Mouse (Mus musculus) testis, adult 2 months (tissue): ENCODE results near the gene Tgfb1i1.

Experiments
- CTCF ChIP-seq: fragments of 200-500 bp; IDR thresholded peaks from 2 replicates; pipeline ENCODE4 v1.5.1; 2012; ENCODE audit warnings: low read depth, mild to moderate bottlenecking, inconsistent platforms, low read length, moderate library complexity; ENCODE audit not compliant: control insufficient read depth, insufficient read depth, insufficient replicate concordance
- POLR2A ChIP-seq: fragments of 200-500 bp; IDR thresholded peaks from 2 replicates; pipeline ENCODE4 v1.6.1; 2012; ENCODE audit warnings: low read depth, mild to moderate bottlenecking, inconsistent platforms, low read length, moderate library complexity; ENCODE audit not compliant: control insufficient read depth

DNA sequence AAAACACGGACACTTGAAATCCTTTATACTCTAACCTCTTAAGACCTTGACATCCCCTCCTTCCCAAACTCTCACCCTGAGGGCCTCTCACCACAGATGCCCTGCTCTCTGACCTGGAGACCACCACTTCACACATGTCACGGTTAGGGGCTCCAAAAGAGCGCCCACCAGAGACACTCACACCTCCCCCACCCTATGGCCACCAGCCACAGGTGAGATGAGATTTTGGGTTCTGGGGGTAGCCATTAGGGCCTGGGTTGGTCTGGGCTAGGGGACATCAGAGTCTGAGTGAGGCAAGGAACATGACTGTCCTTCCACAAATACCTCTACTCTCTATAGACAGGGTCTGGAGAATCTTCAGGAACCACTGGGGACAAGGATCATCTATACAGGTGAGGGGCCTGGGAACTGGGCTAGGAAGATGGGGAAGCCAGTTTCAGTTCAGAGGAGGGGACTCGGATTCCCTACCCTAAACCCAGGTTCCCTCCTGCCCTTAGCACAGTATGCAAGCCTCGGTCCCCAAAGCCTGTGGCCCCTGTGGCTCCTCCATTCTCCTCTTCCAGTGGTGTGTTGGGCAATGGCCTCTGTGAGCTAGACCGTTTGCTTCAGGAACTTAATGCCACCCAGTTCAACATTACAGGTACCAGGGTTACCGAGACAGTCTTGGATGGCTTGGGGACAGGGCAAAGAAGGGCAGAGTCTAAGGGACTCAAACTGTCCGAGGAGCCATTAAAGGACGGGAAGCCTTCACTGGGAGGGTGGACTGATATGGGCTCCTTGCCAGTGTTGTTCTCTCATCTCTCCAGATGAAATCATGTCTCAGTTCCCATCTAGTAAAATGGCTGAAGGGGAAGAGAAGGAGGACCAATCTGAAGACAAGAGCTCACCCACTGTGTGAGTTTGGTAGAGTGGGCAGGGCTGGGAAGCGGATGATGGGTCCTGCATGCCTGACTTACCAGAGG, 1.8 kb downstream of the Tgfb1i1 start:
- TF ChIP-seq CTCF = no peak
- TF ChIP-seq POLR2A = no peak
